Mouse (Mus musculus) kidney, embryonic 16.5 days (tissue): ENCODE data around the gene Pgls. TPM values are rescaled to one million over a fixed set of nuclear protein-coding genes. Genes with fewer than 3 reads are reported as not detected.
A peak's percentile ranks its signal among the peaks of the same experiment; 100 is the strongest.

Source experiments
- ATAC-seq: fragments of 200-750 bp; cut with Nextera tagmentation; 2 replicates; pipeline ENCODE4 v1.8.0; 2017; ENCODE audit warnings: moderate TSS enrichment; ENCODE audit not compliant: low FRiP score, low TSS enrichment
- H3K27ac ChIP-seq: fragments of 300-500 bp; sonication (generic); 2 replicates; pipeline ENCODE4 v1.5.1; 2014; ENCODE audit warnings: low read length
- H3K27me3 ChIP-seq: fragments of 300-500 bp; sonication (generic); 2 replicates; pipeline ENCODE4 v1.6.1; 2014; ENCODE audit warnings: low read length, control low read depth, mixed read lengths; ENCODE audit not compliant: insufficient read depth
- H3K36me3 ChIP-seq: fragments of 300-500 bp; sonication (generic); 2 replicates; pipeline ENCODE4 v1.6.1; 2014; ENCODE audit warnings: low read length, control low read depth, mixed read lengths; ENCODE audit not compliant: insufficient read depth
- H3K4me1 ChIP-seq: fragments of 300-500 bp; sonication (generic); 2 replicates; pipeline ENCODE4 v1.6.1; 2014; ENCODE audit warnings: low read length, control low read depth, mixed read lengths; ENCODE audit not compliant: insufficient read depth
- H3K4me2 ChIP-seq: fragments of 300-500 bp; sonication (generic); replicated peaks from 2 replicates; pipeline ENCODE4 v1.6.1; 2014; ENCODE audit warnings: low read depth, low read length
- H3K4me3 ChIP-seq: fragments of 300-500 bp; sonication (generic); 2 replicates; pipeline ENCODE4 v1.5.1; 2014; ENCODE audit warnings: mild to moderate bottlenecking, low read length
- H3K9ac ChIP-seq: fragments of 300-500 bp; sonication (generic); replicated peaks from 2 replicates; pipeline ENCODE4 v1.6.1; 2014; ENCODE audit warnings: low read length
- H3K9me3 ChIP-seq: fragments of 300-500 bp; sonication (generic); 2 replicates; pipeline ENCODE4 v1.6.1; 2016; ENCODE audit warnings: low read length, control low read depth
- WGBS: fragments of 180-500 bp; shearing (Covaris S2); extraction: QIAGEN DNeasy Blood & Tissue Kit; methylation state at CpG from one replicate; pipeline ENCODE4 v1.1.7; 2014; 5-methylcytosine and 5-hydroxymethylcytosine counted together
- polyA plus RNA-seq: library from polyadenylated mRNA; unstranded; fragments of >200 nt; fragmentation: Nextera tagmentation; extraction: Ambion mirVana; gene quantifications from 2 replicates; pipeline ENCODE4 v1.2.1, GENCODE M21; 2015

Pgls gene
- polyA plus RNA-seq, 1 experiment from 2014 or later: 252 TPM

- Histone ChIP-seq H3K4me1 (no peaks in the 10 kb centered on the region), H3K9ac (no peak overlapping the region), H3K27ac (no peak overlapping the region), H3K4me2 (no peak overlapping the region), H3K9me3 (no peaks in the 10 kb centered on the region), H3K36me3 (peaks cover 16% of the 10 kb centered on the region), H3K27me3 (no peaks in the 10 kb centered on the region), H3K4me3 (no peak overlapping the region)
- ATAC-seq: no peak
- WGBS: 59% methylated on average over 1 of the region's 1 CpGs
These were observed 13.0 kb upstream of the Pgls start for GRCm38 (mm10) chr8:71579009-71579408.

GRCm38 (mm10) chr8:71579476-71579875 is 12.5 kb upstream of the Pgls start:
- H3K4me3 ChIP-seq: no peak overlapping the region
- H3K27ac ChIP-seq: no peak overlapping the region
- no peaks in the 10 kb centered on the region for H3K9me3 ChIP-seq
- WGBS: 90% methylated on average over 14 of the region's 14 CpGs
- ATAC-seq: no peak
- peaks cover 20% of the 10 kb centered on the region for H3K36me3 ChIP-seq
- H3K9ac ChIP-seq: no peak overlapping the region
- H3K27me3 ChIP-seq: no peaks in the 10 kb centered on the region
- H3K4me2 ChIP-seq: no peak overlapping the region
- H3K4me1 ChIP-seq: no peaks in the 10 kb centered on the region

- no peaks in the 10 kb centered on the region for H3K9me3 ChIP-seq
- no peak overlapping the region for H3K9ac ChIP-seq
- H3K4me2 ChIP-seq: no peak overlapping the region
- H3K4me3 ChIP-seq: no peak overlapping the region
- H3K4me1 ChIP-seq: no peaks in the 10 kb centered on the region
- no peak for ATAC-seq
- no peaks in the 10 kb centered on the region for H3K27me3 ChIP-seq
- 61% methylated on average over 8 of the region's 9 CpGs for WGBS
- peaks cover 21% of the 10 kb centered on the region for H3K36me3 ChIP-seq
- H3K27ac ChIP-seq: no peak overlapping the region
These were observed 11.8 kb upstream of the Pgls start for GRCm38 (mm10) chr8:71580201-71580600.

- Histone ChIP-seq H3K4me2 (no peak overlapping the region), H3K4me3 (no peak overlapping the region), H3K27ac (no peak overlapping the region), H3K4me1 (peaks cover 7% of the 10 kb centered on the region), H3K27me3 (no peaks in the 10 kb centered on the region), H3K9ac (no peak overlapping the region), H3K36me3 (peaks cover 22% of the 10 kb centered on the region), H3K9me3 (no peaks in the 10 kb centered on the region)
- WGBS: 80% methylated on average over 2 of the region's 2 CpGs
- no peak for ATAC-seq
These were observed 5.1 kb upstream of the Pgls start for GRCm38 (mm10) chr8:71586891-71587290.

GRCm38 (mm10) chr8:71588762-71589161 is 3.2 kb upstream of the Pgls start:
- Histone ChIP-seq H3K27me3 (no peaks in the 10 kb centered on the region), H3K4me3 (no peak overlapping the region), H3K9ac (no peak overlapping the region), H3K4me2 (no peak overlapping the region), H3K36me3 (peaks cover 21% of the 10 kb centered on the region), H3K9me3 (no peaks in the 10 kb centered on the region), H3K27ac (no peak overlapping the region), H3K4me1 (peaks cover 19% of the 10 kb centered on the region)
- no peak for ATAC-seq
- 80% methylated on average over 3 of the region's 3 CpGs for WGBS

GRCm38 (mm10) chr8:71591017-71591416 is 959 bp upstream of the Pgls start:
- Histone ChIP-seq H3K36me3 (peaks cover 13% of the 10 kb centered on the region), H3K4me2 (peak overlapping the region; percentile 96), H3K27me3 (no peaks in the 10 kb centered on the region), H3K27ac (peak overlapping the region; percentile 99; the same call in 1 of the 2 replicates), H3K9me3 (no peaks in the 10 kb centered on the region), H3K4me3 (peak overlapping the region; percentile 87), H3K9ac (peak overlapping the region; percentile 98), H3K4me1 (peaks cover 20% of the 10 kb centered on the region)
- WGBS: 29% methylated on average over 5 of the region's 5 CpGs
- ATAC-seq: no peak

- no peaks in the 10 kb centered on the region for H3K27me3 ChIP-seq
- 3% methylated on average over 56 of the region's 60 CpGs for WGBS
- H3K27ac ChIP-seq: peak overlapping the region; percentile 99
- peak overlapping the region; percentile 98 for H3K9ac ChIP-seq
- peak; percentile 82 for ATAC-seq
- H3K4me3 ChIP-seq: peak overlapping the region; percentile 87
- H3K4me2 ChIP-seq: peak overlapping the region; percentile 96
- H3K36me3 ChIP-seq: peaks cover 6% of the 10 kb centered on the region; the same call in 1 of the 2 replicates
- H3K9me3 ChIP-seq: no peaks in the 10 kb centered on the region
- peaks cover 20% of the 10 kb centered on the region for H3K4me1 ChIP-seq
These were observed 596 bp downstream of the Pgls start for GRCm38 (mm10) chr8:71592374-71593170.

- Histone ChIP-seq H3K27me3 (no peaks in the 10 kb centered on the region; the same call in 1 of the 2 replicates), H3K27ac (no peak overlapping the region), H3K4me2 (no peak overlapping the region), H3K36me3 (peaks cover 6% of the 10 kb centered on the region; the same call in 1 of the 2 replicates), H3K9me3 (no peaks in the 10 kb centered on the region), H3K4me3 (peak overlapping the region; percentile 87; the same call in 1 of the 2 replicates), H3K4me1 (peaks cover 20% of the 10 kb centered on the region), H3K9ac (peak overlapping the region; percentile 98)
- 89% methylated on average over 8 of the region's 8 CpGs for WGBS
- ATAC-seq: no peak
These were observed 1.8 kb downstream of the Pgls start for GRCm38 (mm10) chr8:71593556-71594323.

- no peak overlapping the region for H3K27ac ChIP-seq
- no peak for ATAC-seq
- no peaks in the 10 kb centered on the region; the same call in 1 of the 2 replicates for H3K27me3 ChIP-seq
- 87% methylated on average over 4 of the region's 4 CpGs for WGBS
- no peak overlapping the region for H3K4me3 ChIP-seq
- H3K4me2 ChIP-seq: no peak overlapping the region
- peaks cover 20% of the 10 kb centered on the region for H3K4me1 ChIP-seq
- no peaks in the 10 kb centered on the region for H3K9me3 ChIP-seq
- peaks cover 6% of the 10 kb centered on the region; the same call in 1 of the 2 replicates for H3K36me3 ChIP-seq
- H3K9ac ChIP-seq: no peak overlapping the region
These were observed 2.3 kb downstream of the Pgls start for GRCm38 (mm10) chr8:71594324-71594722.
